Mouse (Mus musculus) embryonic facial prominence, embryonic 15.5 days (tissue): ENCODE results near the gene Hoxb13. TPM values are rescaled to one million over a fixed set of nuclear protein-coding genes. Genes with fewer than 3 reads are reported as not detected.

Experiments used
- ATAC-seq: fragments of 200-750 bp; cut with Nextera tagmentation; 2 replicates; pipeline ENCODE4 v1.8.0; 2017; ENCODE audit warnings: low read depth, moderate TSS enrichment; ENCODE audit not compliant: insufficient number of reproducible peaks, low FRiP score, low TSS enrichment
- H3K27ac ChIP-seq: fragments of 300-500 bp; sonication (generic); replicated peaks from 2 replicates; pipeline ENCODE4 v1.5.1; 2015; ENCODE audit warnings: mild to moderate bottlenecking, inconsistent platforms
- H3K27me3 ChIP-seq: fragments of 300-500 bp; sonication (generic); 2 replicates; pipeline ENCODE4 v1.6.1; 2015; ENCODE audit warnings: inconsistent platforms
- H3K36me3 ChIP-seq: fragments of 300-500 bp; sonication (generic); 2 replicates; pipeline ENCODE4 v1.6.1; 2015; ENCODE audit warnings: mild to moderate bottlenecking, inconsistent platforms
- H3K4me1 ChIP-seq: fragments of 300-500 bp; sonication (generic); 2 replicates; pipeline ENCODE4 v1.6.1; 2015; ENCODE audit warnings: inconsistent platforms
- H3K4me2 ChIP-seq: fragments of 300-500 bp; sonication (generic); replicated peaks from 2 replicates; pipeline ENCODE4 v1.6.1; 2015; ENCODE audit warnings: mild to moderate bottlenecking, inconsistent platforms
- H3K4me3 ChIP-seq: fragments of 300-500 bp; sonication (generic); replicated peaks from 2 replicates; pipeline ENCODE4 v1.5.1; 2015; ENCODE audit warnings: mild to moderate bottlenecking, inconsistent platforms
- H3K9ac ChIP-seq: fragments of 300-500 bp; sonication (generic); 2 replicates; pipeline ENCODE4 v1.6.1; 2015; ENCODE audit warnings: inconsistent platforms
- H3K9me3 ChIP-seq: fragments of 300-500 bp; sonication (generic); replicated peaks from 2 replicates; pipeline ENCODE4 v1.6.1; 2016; ENCODE audit warnings: inconsistent platforms
- WGBS: fragments of 180-500 bp; shearing (Covaris S2); methylation state at CpG from one replicate; pipeline ENCODE4 v1.1.7; 2015; 5-methylcytosine and 5-hydroxymethylcytosine counted together
- polyA plus RNA-seq: library from polyadenylated mRNA; unstranded; fragments of >200 nt; fragmentation: Nextera tagmentation; extraction: Ambion mirVana; gene quantifications from 2 replicates; pipeline ENCODE4 v1.2.1, GENCODE M21; 2015

Hoxb13 gene
- not detected in 2 replicates for polyA plus RNA-seq

GRCm38 (mm10) chr11:96193521-96194400, at the start of gene Hoxb13:
Gene Hoxb13 (plus strand): TSS chr11:96194316.
- WGBS = under 1% methylated on average over 35 of the region's 35 CpGs
- H3K4me2 ChIP-seq = peak within 1 kb of the TSS; percentile 41
- peaks cover 97% of the 10 kb centered on the region for H3K27me3 ChIP-seq
- no peak within 1 kb of the TSS for H3K27ac ChIP-seq
- ATAC-seq = no peak
- no peak within 1 kb of the TSS for H3K9ac ChIP-seq
- H3K4me1 ChIP-seq = peaks cover 11% of the 10 kb centered on the region
- no peaks in the 10 kb centered on the region for H3K9me3 ChIP-seq
- H3K36me3 ChIP-seq = no peaks in the 10 kb centered on the region
- peak within 1 kb of the TSS; percentile 23 for H3K4me3 ChIP-seq

- no peak overlapping the region for H3K27ac ChIP-seq
- no peaks in the 10 kb centered on the region for H3K36me3 ChIP-seq
- peak overlapping the region; percentile 32 for H3K4me2 ChIP-seq
- H3K9ac ChIP-seq = no peak overlapping the region
- H3K4me1 ChIP-seq = 0 out of 2 replicates have a peak, but pooled peaks cover 8% of the 10 kb centered on the region
- H3K9me3 ChIP-seq = no peaks in the 10 kb centered on the region
- ATAC-seq = 0 out of 2 replicates have a peak, but pooled peaks have one; percentile 19
- 2% methylated on average over 15 of the region's 15 CpGs for WGBS
- H3K4me3 ChIP-seq = no peak overlapping the region
- peaks cover 66% of the 10 kb centered on the region for H3K27me3 ChIP-seq
Measured at GRCm38 (mm10) chr11:96145622-96146270, 48.4 kb upstream of the Hoxb13 start.

- H3K36me3 ChIP-seq = no peaks in the 10 kb centered on the region
- 0 out of 2 replicates have a peak, but pooled peaks cover 8% of the 10 kb centered on the region for H3K4me1 ChIP-seq
- no peak overlapping the region for H3K4me3 ChIP-seq
- H3K9me3 ChIP-seq = no peaks in the 10 kb centered on the region
- WGBS = 70% methylated on average over 6 of the region's 6 CpGs
- H3K27me3 ChIP-seq = peaks cover 79% of the 10 kb centered on the region
- H3K9ac ChIP-seq = no peak overlapping the region
- H3K27ac ChIP-seq = no peak overlapping the region
- no peak for ATAC-seq
- no peak overlapping the region for H3K4me2 ChIP-seq
Measured at GRCm38 (mm10) chr11:96147471-96147870, 46.6 kb upstream of the Hoxb13 start.

- no peak overlapping the region for H3K27ac ChIP-seq
- WGBS = 60% methylated on average over 12 of the region's 12 CpGs
- no peaks in the 10 kb centered on the region for H3K9me3 ChIP-seq
- no peak for ATAC-seq
- H3K9ac ChIP-seq = no peak overlapping the region
- no peaks in the 10 kb centered on the region for H3K4me1 ChIP-seq
- H3K4me2 ChIP-seq = no peak overlapping the region
- H3K4me3 ChIP-seq = no peak overlapping the region
- peaks cover 79% of the 10 kb centered on the region for H3K27me3 ChIP-seq
- no peaks in the 10 kb centered on the region for H3K36me3 ChIP-seq
Measured at GRCm38 (mm10) chr11:96164769-96165168, 29.3 kb upstream of the Hoxb13 start.

- H3K27ac ChIP-seq = no peak overlapping the region
Measured at GRCm38 (mm10) chr11:96168125-96168524, 26.0 kb upstream of the Hoxb13 start.

GRCm38 (mm10) chr11:96169016-96169415, 25.1 kb upstream of the Hoxb13 start:
- no peak overlapping the region for H3K27ac ChIP-seq
- H3K9ac ChIP-seq = no peak overlapping the region
- H3K9me3 ChIP-seq = no peaks in the 10 kb centered on the region
- ATAC-seq = no peak
- no peak overlapping the region for H3K4me3 ChIP-seq
- H3K27me3 ChIP-seq = peaks cover 100% of the 10 kb centered on the region
- 9% methylated on average over 7 of the region's 7 CpGs for WGBS
- H3K4me1 ChIP-seq = 0 out of 2 replicates have a peak, but pooled peaks cover 2% of the 10 kb centered on the region
- H3K36me3 ChIP-seq = no peaks in the 10 kb centered on the region
- no peak overlapping the region for H3K4me2 ChIP-seq

More at GRCm38 (mm10) chr11:96168125-96168524, 26.0 kb upstream of the Hoxb13 start:
- Histone ChIP-seq H3K27me3 (peaks cover 98% of the 10 kb centered on the region), H3K9me3 (no peaks in the 10 kb centered on the region), H3K9ac (no peak overlapping the region), H3K4me3 (no peak overlapping the region), H3K4me1 (0 out of 2 replicates have a peak, but pooled peaks cover 2% of the 10 kb centered on the region), H3K36me3 (no peaks in the 10 kb centered on the region), H3K4me2 (no peak overlapping the region)
- 28% methylated on average over 9 of the region's 9 CpGs for whole genome bisulfite sequencing
- ATAC-seq = no peak

GRCm38 (mm10) chr11:96170711-96171379, 23.3 kb upstream of the Hoxb13 start:
- ATAC-seq = no peak
- Histone ChIP-seq H3K9me3 (no peaks in the 10 kb centered on the region), H3K9ac (no peak overlapping the region), H3K4me2 (no peak overlapping the region), H3K27me3 (peaks cover 98% of the 10 kb centered on the region), H3K36me3 (no peaks in the 10 kb centered on the region), H3K4me1 (0 out of 2 replicates have a peak, but pooled peaks cover 2% of the 10 kb centered on the region), H3K27ac (no peak overlapping the region), H3K4me3 (no peak overlapping the region)
- WGBS = 2% methylated on average over 20 of the region's 20 CpGs

GRCm38 (mm10) chr11:96171601-96172000, 22.5 kb upstream of the Hoxb13 start:
- H3K9ac ChIP-seq = no peak overlapping the region
- peaks cover 98% of the 10 kb centered on the region for H3K27me3 ChIP-seq
- H3K36me3 ChIP-seq = no peaks in the 10 kb centered on the region
- H3K9me3 ChIP-seq = no peaks in the 10 kb centered on the region
- H3K27ac ChIP-seq = no peak overlapping the region
- ATAC-seq = no peak
- no peak overlapping the region for H3K4me2 ChIP-seq
- no peak overlapping the region for H3K4me3 ChIP-seq
- H3K4me1 ChIP-seq = 0 out of 2 replicates have a peak, but pooled peaks cover 2% of the 10 kb centered on the region
- WGBS = 9% methylated on average over 3 of the region's 3 CpGs

GRCm38 (mm10) chr11:96172511-96173287, 21.4 kb upstream of the Hoxb13 start:
- Histone ChIP-seq H3K4me1 (peaks cover 6% of the 10 kb centered on the region; the same call in 1 of the 2 replicates), H3K36me3 (no peaks in the 10 kb centered on the region), H3K4me3 (no peak overlapping the region), H3K4me2 (no peak overlapping the region), H3K27me3 (peaks cover 97% of the 10 kb centered on the region), H3K9me3 (no peaks in the 10 kb centered on the region), H3K27ac (no peak overlapping the region), H3K9ac (no peak overlapping the region)
- under 1% methylated on average over 25 of the region's 25 CpGs for WGBS
- no peak for ATAC-seq

GRCm38 (mm10) chr11:96173288-96173840, 20.8 kb upstream of the Hoxb13 start:
- WGBS = 2% methylated on average over 16 of the region's 16 CpGs
- no peak overlapping the region for H3K4me3 ChIP-seq
- no peaks in the 10 kb centered on the region for H3K36me3 ChIP-seq
- H3K27ac ChIP-seq = no peak overlapping the region
- ATAC-seq = no peak
- peaks cover 7% of the 10 kb centered on the region; the same call in 1 of the 2 replicates for H3K4me1 ChIP-seq
- no peaks in the 10 kb centered on the region for H3K9me3 ChIP-seq
- no peak overlapping the region for H3K4me2 ChIP-seq
- H3K27me3 ChIP-seq = peaks cover 97% of the 10 kb centered on the region
- H3K9ac ChIP-seq = no peak overlapping the region
